In the genomic region with DNA sequence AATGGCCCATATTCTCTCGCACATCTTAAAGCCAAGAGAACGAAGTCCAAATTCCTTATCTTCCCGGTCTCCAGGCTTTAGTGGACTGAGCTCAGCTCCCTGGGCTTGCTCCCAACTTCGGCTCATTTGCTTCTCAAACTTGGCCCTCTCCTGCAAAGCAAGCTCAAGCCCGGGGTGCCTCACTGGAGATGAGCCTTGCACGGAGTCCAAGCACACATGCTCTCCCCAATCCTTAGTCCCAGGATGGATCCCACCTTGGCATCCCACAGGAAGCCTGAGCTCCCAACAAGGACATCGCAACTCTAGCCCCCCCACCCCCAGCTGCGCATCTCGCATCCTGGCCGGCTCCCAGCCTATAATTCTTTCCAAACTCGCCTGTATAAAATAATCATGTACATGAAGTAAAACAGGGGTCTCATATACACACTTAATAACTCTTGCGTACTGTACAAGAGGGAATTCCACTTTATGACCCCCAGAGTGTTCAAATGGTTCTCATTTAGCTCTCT, we compare ENCODE assay signal across 13 mouse cellular contexts.
A peak's percentile ranks its signal among the peaks of the same experiment; 100 is the strongest.
DNase-seq lines count a peak whose midpoint lies in the region; ATAC-seq lines count a peak whose summit lies in the region.
"Had no signal": no experiment of that assay in that cellular context is flagged by ENCODE, and none has a peak within 500 bp of the region (broad histone marks: within the 10 kb centered on the region; RNA-seq: fewer than 3 reads in every experiment).

No protein-coding gene starts in this region.

- no peak overlapping the region for H3K27ac ChIP-seq in intestine, embryonic 16.5 days (ENCODE audit: low read length)
- peak overlapping the region; percentile 34; the same call in 1 of the 2 replicates for H3K27ac ChIP-seq in stomach, embryonic 16.5 days (ENCODE audit: low read length)
- no peak overlapping the region for H3K27ac ChIP-seq in hindbrain, embryonic 13.5 days
- H3K27ac ChIP-seq: heart, embryonic 15.5 days had no signal

- no peaks in the 10 kb centered on the region for H3K36me3 ChIP-seq in intestine, embryonic 16.5 days (ENCODE audit: control insufficient read depth, insufficient read depth, low read length)
- H3K36me3 ChIP-seq in stomach, embryonic 16.5 days (ENCODE audit: control insufficient read depth, insufficient read depth, low read length): no peaks in the 10 kb centered on the region
- no peaks in the 10 kb centered on the region for H3K36me3 ChIP-seq in hindbrain, embryonic 13.5 days
- H3K36me3 ChIP-seq: heart, embryonic 15.5 days; limb, embryonic 12.5 days had no signal

- 61% methylated on average over 12 of the region's 12 CpGs for WGBS in intestine, embryonic 16.5 days
- 53% methylated on average over 12 of the region's 12 CpGs for WGBS in stomach, embryonic 16.5 days
- WGBS in hindbrain, embryonic 13.5 days: 87% methylated on average over 12 of the region's 12 CpGs

- no peak overlapping the region for H3K4me3 ChIP-seq in intestine, embryonic 16.5 days (ENCODE audit: low read length)
- H3K4me3 ChIP-seq in stomach, embryonic 16.5 days (replicated peaks; ENCODE audit: low read length): no peak overlapping the region
- no peak overlapping the region for H3K4me3 ChIP-seq in hindbrain, embryonic 13.5 days
- H3K4me3 ChIP-seq: heart, embryonic 15.5 days; limb, embryonic 12.5 days had no signal

- no peaks in the 10 kb centered on the region for H3K9me3 ChIP-seq in intestine, embryonic 16.5 days (ENCODE audit: control insufficient read depth, low read length)
- H3K9me3 ChIP-seq in stomach, embryonic 16.5 days (replicated peaks; ENCODE audit: control insufficient read depth, low read length): no peaks in the 10 kb centered on the region
- no peaks in the 10 kb centered on the region for H3K9me3 ChIP-seq in hindbrain, embryonic 13.5 days
- H3K9me3 ChIP-seq: heart, embryonic 15.5 days had no signal

- H3K9ac ChIP-seq in intestine, embryonic 16.5 days (ENCODE audit: low read depth, low read length): no peak overlapping the region
- no peak overlapping the region for H3K9ac ChIP-seq in stomach, embryonic 16.5 days (ENCODE audit: low read length)
- no peak overlapping the region for H3K9ac ChIP-seq in hindbrain, embryonic 13.5 days
- H3K9ac ChIP-seq: heart, embryonic 15.5 days; limb, embryonic 12.5 days had no signal

- peaks cover 9% of the 10 kb centered on the region; the same call in 1 of the 2 replicates for H3K4me1 ChIP-seq in intestine, embryonic 16.5 days (ENCODE audit: control insufficient read depth, insufficient read depth, low read length)
- no peaks in the 10 kb centered on the region for H3K4me1 ChIP-seq in stomach, embryonic 16.5 days (ENCODE audit: control insufficient read depth, insufficient read depth, low read length)
- no peaks in the 10 kb centered on the region for H3K4me1 ChIP-seq in hindbrain, embryonic 13.5 days (replicated peaks)
- H3K4me1 ChIP-seq: heart, embryonic 15.5 days had no signal

- DNase-seq in kidney, postnatal 10 days: peak; percentile 55
- DNase-seq in kidney, adult 18-20 months: no peak
- DNase-seq in gastrocnemius, postnatal 10 days: peak; percentile 54
- DNase-seq in left cerebral cortex, adult 8-10 months (ENCODE audit: low spot score in 2 of 2): no peak
- no peak for DNase-seq in right cerebral cortex, adult 18-20 months
- DNase-seq: cerebellum, adult 18-20 months; retina, postnatal 1 day had no signal

- ATAC-seq in intestine, embryonic 16.5 days: peak; percentile 33; the same call in 1 of the 2 replicates
- peak; percentile 83; the same call in 1 of the 2 replicates for ATAC-seq in stomach, embryonic 16.5 days (ENCODE audit: insufficient read depth, low FRiP score)
- no peak for ATAC-seq in hindbrain, embryonic 13.5 days (ENCODE audit: low FRiP score)
- ATAC-seq: activated CD4-positive, CD25-positive, alpha-beta regulatory T cell, adult 4 months had no signal

- H3K4me2 ChIP-seq in intestine, embryonic 16.5 days (ENCODE audit: low read depth, low read length): no peak overlapping the region
- no peak overlapping the region for H3K4me2 ChIP-seq in stomach, embryonic 16.5 days (ENCODE audit: low read depth, low read length)
- H3K4me2 ChIP-seq in hindbrain, embryonic 13.5 days: no peak overlapping the region
- H3K4me2 ChIP-seq: heart, embryonic 15.5 days; limb, embryonic 12.5 days had no signal

- H3K27me3 ChIP-seq in intestine, embryonic 16.5 days (replicated peaks; ENCODE audit: control insufficient read depth, insufficient read depth, low read length): no peaks in the 10 kb centered on the region
- no peaks in the 10 kb centered on the region for H3K27me3 ChIP-seq in stomach, embryonic 16.5 days (ENCODE audit: control insufficient read depth, insufficient read depth, low read length)
- H3K27me3 ChIP-seq in hindbrain, embryonic 13.5 days: 0 out of 2 replicates have a peak, but pooled peaks cover 8% of the 10 kb centered on the region

Comparison
In these comparisons a context has a peak if more than half of its experiments do, and no peak if none do; other contexts are left out.
1. DNase-seq: peak in kidney, postnatal 10 days (single experiment) and gastrocnemius, postnatal 10 days (single experiment); none in kidney, adult 18-20 months (single experiment), left cerebral cortex, adult 8-10 months (0 of 2) and right cerebral cortex, adult 18-20 months (single experiment).